Mouse (Mus musculus) midbrain, embryonic 15.5 days (tissue): ENCODE measurements around the gene Pdcd11. TPM values are rescaled to one million over a fixed set of nuclear protein-coding genes. Genes with fewer than 3 reads are reported as not detected.

ENCODE experiments used
- ATAC-seq: fragments of 200-750 bp; cut with Nextera tagmentation; replicated peaks from 2 replicates; pipeline ENCODE4 v1.8.0; 2017; ENCODE audit warnings: moderate TSS enrichment
- H3K27ac ChIP-seq: fragments of 300-500 bp; sonication (generic); 2 replicates; pipeline ENCODE4 v1.5.1; 2015; ENCODE audit warnings: mild to moderate bottlenecking, inconsistent platforms
- H3K27me3 ChIP-seq: fragments of 300-500 bp; sonication (generic); replicated peaks from 2 replicates; pipeline ENCODE4 v1.6.1; 2015; ENCODE audit warnings: inconsistent platforms
- H3K36me3 ChIP-seq: fragments of 300-500 bp; sonication (generic); replicated peaks from 2 replicates; pipeline ENCODE4 v1.6.1; 2015; ENCODE audit warnings: inconsistent platforms
- H3K4me1 ChIP-seq: fragments of 300-500 bp; sonication (generic); 2 replicates; pipeline ENCODE4 v1.6.1; 2015; ENCODE audit warnings: inconsistent platforms
- H3K4me2 ChIP-seq: fragments of 300-500 bp; sonication (generic); 2 replicates; pipeline ENCODE4 v1.6.1; 2015; ENCODE audit warnings: inconsistent platforms, mild to moderate bottlenecking, moderate library complexity
- H3K4me3 ChIP-seq: fragments of 300-500 bp; sonication (generic); 2 replicates; pipeline ENCODE4 v1.5.1; 2015; ENCODE audit warnings: mild to moderate bottlenecking, inconsistent platforms
- H3K9ac ChIP-seq: fragments of 300-500 bp; sonication (generic); 2 replicates; pipeline ENCODE4 v1.6.1; 2015; ENCODE audit warnings: mild to moderate bottlenecking, inconsistent platforms
- H3K9me3 ChIP-seq: fragments of 300-500 bp; sonication (generic); 2 replicates; pipeline ENCODE4 v1.6.1; 2016; ENCODE audit warnings: inconsistent platforms
- WGBS: fragments of 180-500 bp; shearing (Covaris S2); methylation state at CpG from one replicate; pipeline ENCODE4 v1.1.7; 2015; ENCODE audit warnings: mixed read lengths; 5-methylcytosine and 5-hydroxymethylcytosine counted together
- polyA plus RNA-seq: library from polyadenylated mRNA; unstranded; fragments of >200 nt; fragmentation: Nextera tagmentation; extraction: Ambion mirVana; gene quantifications from 2 replicates; pipeline ENCODE4 v1.2.1, GENCODE M21; 2015

The Pdcd11 gene
- polyA plus RNA-seq, 1 experiment from 2014 or later, result 6.8 TPM

DNA sequence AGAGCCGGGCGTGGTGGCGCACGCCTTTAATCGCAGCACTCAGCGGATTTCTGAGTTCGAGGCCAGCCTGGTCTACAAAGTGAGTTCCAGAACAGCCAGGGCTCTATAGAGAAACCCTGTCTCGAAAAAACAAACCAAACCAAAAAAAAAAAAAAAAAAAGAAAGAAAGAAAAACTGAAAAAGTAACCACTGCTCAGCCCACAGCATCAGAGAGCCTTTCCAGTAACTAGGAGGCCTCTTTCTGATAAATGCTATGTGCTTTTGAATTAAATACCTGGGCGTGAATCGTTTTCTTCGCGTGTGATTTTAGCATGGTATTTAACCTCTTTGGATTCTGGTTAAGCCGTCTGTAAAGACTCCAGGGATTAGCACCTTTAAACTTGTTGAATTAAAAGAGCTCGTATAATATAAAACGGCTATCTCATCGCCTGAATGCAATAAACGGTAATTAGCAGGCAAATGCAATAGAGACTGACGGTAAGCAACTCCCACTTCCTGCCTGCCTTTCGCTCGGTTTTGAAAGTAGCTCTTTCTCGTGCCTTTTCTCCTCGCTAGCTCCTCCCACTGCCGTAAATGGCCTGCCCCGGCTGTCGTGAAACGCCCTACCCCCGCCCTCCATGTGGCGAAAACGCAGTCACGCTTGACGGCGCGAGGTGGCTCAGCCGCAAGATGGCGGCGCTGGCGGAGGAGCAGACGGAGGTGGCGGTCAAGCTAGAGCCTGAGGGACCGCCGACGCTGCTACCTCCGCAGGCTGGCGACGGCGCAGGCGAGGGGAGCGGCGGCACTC is 23.3 kb upstream of the Pdcd11 start, which contains the start of gene Taf5:
Taf5 (plus strand) TSS at position 651 of the 787 bp plus-strand sequence.
- H3K4me2 ChIP-seq, result peak within 1 kb of the TSS; percentile 75
- peak; percentile 88 for ATAC-seq
- H3K27ac ChIP-seq, result peak within 1 kb of the TSS; percentile 89
- peak within 1 kb of the TSS; percentile 99 for H3K4me3 ChIP-seq
- H3K9me3 ChIP-seq, result no peaks in the 10 kb centered on the region
- 11% methylated on average over 49 of the region's 49 CpGs for WGBS
- H3K9ac ChIP-seq, result peak within 1 kb of the TSS; percentile 90
- no peaks in the 10 kb centered on the region for H3K27me3 ChIP-seq
- peaks cover 12% of the 10 kb centered on the region for H3K4me1 ChIP-seq
- peaks cover 7% of the 10 kb centered on the region for H3K36me3 ChIP-seq

DNA sequence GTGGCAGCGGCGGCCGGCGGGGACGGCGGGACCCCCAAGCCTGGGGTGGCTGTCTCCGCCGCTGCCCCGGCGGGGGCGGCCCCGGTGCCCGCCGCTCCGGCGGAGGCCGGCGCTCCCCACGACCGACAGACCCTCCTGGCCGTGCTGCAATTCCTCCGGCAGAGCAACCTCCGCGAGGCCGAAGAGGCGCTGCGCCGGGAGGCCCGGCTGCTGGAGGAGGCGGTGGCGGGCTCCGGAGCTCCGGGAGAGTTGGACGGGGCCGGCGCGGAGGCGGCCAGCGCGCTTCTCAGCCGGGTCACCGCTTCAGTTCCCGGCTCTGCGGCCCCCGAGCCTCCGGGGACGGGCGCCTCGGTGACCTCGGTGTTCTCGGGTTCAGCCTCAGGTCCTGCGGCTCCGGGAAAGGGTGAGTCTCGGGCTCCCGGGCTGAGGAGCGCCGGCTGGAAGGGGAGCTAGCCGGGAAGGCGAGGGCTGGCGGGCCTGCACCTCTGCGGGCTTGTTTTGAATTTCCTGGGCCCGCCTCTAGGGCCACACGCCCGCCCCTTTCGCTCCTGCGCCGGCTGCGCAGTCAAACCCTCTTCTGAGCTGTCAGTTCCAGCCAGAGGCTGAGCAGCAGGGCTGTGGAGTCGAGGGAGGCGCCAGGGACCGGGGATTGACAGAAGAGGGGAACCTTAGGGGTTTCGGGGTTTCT is 22.5 kb upstream of the Pdcd11 start:
- Histone ChIP-seq H3K4me1 (peaks cover 12% of the 10 kb centered on the region), H3K27ac (peak overlapping the region; percentile 89), H3K4me2 (peak overlapping the region; percentile 75), H3K27me3 (no peaks in the 10 kb centered on the region), H3K9ac (peak overlapping the region; percentile 90), H3K36me3 (peaks cover 10% of the 10 kb centered on the region), H3K9me3 (no peaks in the 10 kb centered on the region), H3K4me3 (peak overlapping the region; percentile 99)
- peak; percentile 91 for ATAC-seq
- WGBS, result under 1% methylated on average over 59 of the region's 72 CpGs

DNA sequence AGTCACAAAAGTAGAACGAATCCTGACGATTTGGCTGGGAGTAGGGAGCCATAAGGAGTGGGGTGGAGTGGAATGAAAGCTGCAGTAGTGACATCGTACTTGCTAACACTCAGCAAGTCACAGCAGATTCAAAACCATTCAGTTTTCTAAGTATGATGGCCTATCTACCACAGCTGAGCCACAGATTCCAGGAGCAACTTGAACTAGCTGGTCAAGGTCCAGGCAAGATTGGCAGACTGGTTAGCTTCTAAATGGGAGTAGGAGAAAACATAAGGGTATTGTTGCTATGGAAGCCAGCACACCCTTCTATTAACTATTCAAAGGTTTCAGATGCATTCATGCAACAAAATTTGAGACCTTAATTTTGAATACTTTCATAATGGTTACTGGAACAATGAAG is 2.3 kb upstream of the Pdcd11 start:
- Histone ChIP-seq H3K4me1 (peaks cover 32% of the 10 kb centered on the region), H3K4me3 (no peak overlapping the region), H3K9me3 (no peaks in the 10 kb centered on the region), H3K36me3 (peaks cover 25% of the 10 kb centered on the region), H3K9ac (no peak overlapping the region), H3K4me2 (no peak overlapping the region), H3K27me3 (no peaks in the 10 kb centered on the region), H3K27ac (no peak overlapping the region)
- WGBS, result 92% methylated on average over 3 of the region's 3 CpGs
- no peak for ATAC-seq

DNA sequence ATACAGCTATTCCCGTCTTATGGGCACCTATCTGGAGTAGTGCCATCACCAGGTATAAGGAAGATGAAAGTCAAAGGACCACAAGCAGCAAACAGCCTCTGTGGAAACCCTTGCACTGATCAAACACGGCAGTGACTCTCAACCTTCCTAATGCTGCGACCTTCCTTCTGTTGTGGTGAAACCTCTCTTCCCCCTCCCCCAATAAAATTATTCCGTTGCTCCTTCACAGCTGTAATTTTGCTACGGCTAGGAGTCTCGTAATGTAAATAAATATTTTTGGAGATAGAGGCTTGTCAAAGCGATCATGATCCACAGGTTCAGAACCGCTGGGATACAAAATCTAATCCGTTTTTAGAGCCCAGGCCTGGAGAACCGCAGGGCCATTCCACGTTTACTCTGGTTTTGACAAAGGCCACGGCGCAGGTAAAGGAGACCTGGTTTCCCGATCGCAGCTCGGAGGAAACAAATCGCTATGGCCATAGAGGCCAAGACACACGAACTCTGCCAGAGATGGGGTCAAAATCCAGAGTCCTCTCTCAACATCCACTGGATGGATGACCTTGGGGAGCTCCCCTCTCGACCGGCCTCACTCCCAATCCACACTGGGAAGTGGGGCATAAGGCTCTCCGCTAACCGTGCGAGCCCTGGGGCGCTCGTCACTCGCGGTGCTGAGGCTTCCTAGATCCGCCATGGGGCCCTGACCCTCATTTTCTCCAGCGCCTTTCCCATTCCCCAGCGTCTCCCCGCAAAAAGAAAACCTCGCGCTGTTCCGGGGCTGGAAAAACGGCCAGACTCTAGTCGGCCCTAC is 646 bp upstream of the Pdcd11 start:
- WGBS, result 2% methylated on average over 36 of the region's 36 CpGs
- ATAC-seq, result peak; percentile 75
- Histone ChIP-seq H3K4me2 (peak overlapping the region; percentile 84), H3K9me3 (no peaks in the 10 kb centered on the region), H3K4me1 (peaks cover 32% of the 10 kb centered on the region), H3K9ac (peak overlapping the region; percentile 95), H3K27me3 (no peaks in the 10 kb centered on the region), H3K4me3 (peak overlapping the region; percentile 85), H3K27ac (peak overlapping the region; percentile 82), H3K36me3 (peaks cover 16% of the 10 kb centered on the region)

DNA sequence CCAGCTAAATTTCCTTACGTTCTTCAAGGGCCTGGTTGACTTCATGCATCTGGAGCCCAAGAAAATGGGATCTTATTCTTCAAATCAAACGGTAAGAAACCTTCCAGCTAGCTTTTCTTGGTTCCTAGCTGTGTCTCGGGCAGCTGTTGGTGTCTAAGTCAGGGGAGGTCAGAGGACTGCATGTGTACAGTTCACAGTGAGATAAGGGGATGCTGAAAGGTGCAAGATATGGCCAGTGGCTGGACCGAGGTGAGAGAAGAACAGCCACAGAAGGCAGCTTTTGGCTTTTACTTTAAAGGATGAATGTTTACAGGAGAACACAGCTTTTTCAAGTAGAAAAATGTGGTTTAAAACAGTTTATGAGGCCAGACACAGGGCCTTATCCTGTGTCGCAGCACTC is 10.5 kb downstream of the Pdcd11 start:
- Histone ChIP-seq H3K27me3 (no peaks in the 10 kb centered on the region), H3K4me3 (no peak overlapping the region), H3K9ac (no peak overlapping the region), H3K4me1 (no peaks in the 10 kb centered on the region), H3K36me3 (peaks cover 62% of the 10 kb centered on the region), H3K4me2 (no peak overlapping the region), H3K27ac (no peak overlapping the region), H3K9me3 (no peaks in the 10 kb centered on the region)
- 96% methylated on average over 5 of the region's 5 CpGs for WGBS
- no peak for ATAC-seq

DNA sequence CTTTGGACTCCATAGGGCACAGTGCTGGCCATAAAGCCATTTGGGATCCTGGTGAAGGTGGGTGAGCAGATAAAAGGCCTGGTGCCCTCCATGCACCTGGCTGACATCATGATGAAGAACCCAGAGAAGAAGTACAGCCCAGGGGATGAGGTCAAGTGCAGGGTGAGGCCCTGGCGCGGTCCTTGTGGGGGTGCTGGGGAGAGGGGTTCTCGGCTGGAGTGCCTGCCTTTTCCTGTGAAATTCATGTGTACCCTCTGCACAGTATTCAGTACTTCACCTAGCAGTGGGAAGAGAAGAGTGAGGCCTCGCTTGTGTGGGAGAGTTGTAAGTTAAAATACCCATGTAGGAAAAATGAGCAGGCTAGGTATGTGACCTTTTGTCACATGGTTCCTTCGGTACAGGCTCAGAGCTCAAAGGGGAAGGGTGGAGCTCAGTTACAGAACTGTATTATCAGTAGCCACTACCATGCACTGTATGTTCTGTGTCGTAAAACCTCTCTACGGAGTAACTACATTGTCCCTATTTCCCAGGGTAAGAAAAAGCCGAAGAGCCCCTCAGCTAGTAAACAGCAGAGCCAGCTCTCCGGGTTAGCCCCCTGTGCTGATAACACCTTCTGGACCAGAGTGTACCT is 14.2 kb downstream of the Pdcd11 start:
- WGBS, result 94% methylated on average over 9 of the region's 9 CpGs

DNA sequence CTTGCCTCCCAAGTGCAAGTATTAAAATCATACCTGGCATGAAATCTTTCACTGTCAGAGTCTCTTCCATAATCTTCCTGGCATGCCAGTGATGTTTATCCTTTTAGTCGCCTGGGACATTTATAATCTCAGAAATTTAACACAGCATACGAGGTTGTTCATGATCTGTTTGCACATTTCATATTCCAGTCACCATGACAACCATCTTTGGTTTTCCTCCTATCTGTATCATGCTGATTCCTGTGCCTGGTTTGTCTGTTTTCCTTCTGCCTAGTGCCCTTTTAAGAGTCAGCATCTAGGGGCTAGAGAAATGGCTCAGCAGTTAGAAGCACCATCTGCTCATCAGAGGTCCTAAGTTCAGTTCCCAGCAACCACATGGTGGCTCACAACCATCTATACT is 28.1 kb downstream of the Pdcd11 start:
- Histone ChIP-seq H3K27me3 (no peaks in the 10 kb centered on the region), H3K4me3 (no peak overlapping the region), H3K36me3 (peaks cover 43% of the 10 kb centered on the region), H3K4me1 (no peaks in the 10 kb centered on the region), H3K9ac (no peak overlapping the region), H3K4me2 (no peak overlapping the region), H3K9me3 (no peaks in the 10 kb centered on the region), H3K27ac (no peak overlapping the region)
- 82% methylated on average over 2 of the region's 2 CpGs for WGBS
- ATAC-seq, result no peak

More for the DNA sequence above, 14.2 kb downstream of the Pdcd11 start:
- Histone ChIP-seq H3K4me1 (no peaks in the 10 kb centered on the region), H3K4me3 (no peak overlapping the region), H3K9me3 (no peaks in the 10 kb centered on the region), H3K27me3 (no peaks in the 10 kb centered on the region), H3K4me2 (no peak overlapping the region), H3K36me3 (peaks cover 75% of the 10 kb centered on the region), H3K9ac (no peak overlapping the region), H3K27ac (no peak overlapping the region)
- ATAC-seq, result no peak

DNA sequence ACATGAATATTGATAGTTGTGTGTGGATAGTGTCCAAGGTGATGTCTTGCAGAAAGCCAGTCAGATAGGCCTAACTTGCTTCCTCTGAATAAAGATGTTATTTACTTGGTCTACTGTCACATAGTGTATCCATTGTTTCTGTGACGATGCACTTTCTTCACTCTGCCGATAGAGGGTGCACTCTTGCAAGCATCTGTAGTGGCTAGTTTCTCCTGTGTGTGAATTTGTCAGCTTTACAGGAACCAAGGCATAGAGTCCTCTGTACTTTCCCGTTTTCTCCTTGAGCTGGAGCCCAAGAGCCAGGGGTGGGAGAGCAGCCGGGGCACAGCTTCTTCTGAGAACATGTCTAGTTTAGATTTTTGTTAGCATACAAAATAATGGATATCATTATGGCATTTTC is 30.5 kb downstream of the Pdcd11 start:
- no peak overlapping the region for H3K4me2 ChIP-seq
- H3K27me3 ChIP-seq, result no peaks in the 10 kb centered on the region
- ATAC-seq, result no peak
- H3K9ac ChIP-seq, result no peak overlapping the region
- no peaks in the 10 kb centered on the region for H3K4me1 ChIP-seq
- H3K27ac ChIP-seq, result no peak overlapping the region
- no peak overlapping the region for H3K4me3 ChIP-seq
- H3K36me3 ChIP-seq, result peaks cover 34% of the 10 kb centered on the region
- WGBS, result 42% methylated on average over 4 of the region's 4 CpGs
- H3K9me3 ChIP-seq, result no peaks in the 10 kb centered on the region

DNA sequence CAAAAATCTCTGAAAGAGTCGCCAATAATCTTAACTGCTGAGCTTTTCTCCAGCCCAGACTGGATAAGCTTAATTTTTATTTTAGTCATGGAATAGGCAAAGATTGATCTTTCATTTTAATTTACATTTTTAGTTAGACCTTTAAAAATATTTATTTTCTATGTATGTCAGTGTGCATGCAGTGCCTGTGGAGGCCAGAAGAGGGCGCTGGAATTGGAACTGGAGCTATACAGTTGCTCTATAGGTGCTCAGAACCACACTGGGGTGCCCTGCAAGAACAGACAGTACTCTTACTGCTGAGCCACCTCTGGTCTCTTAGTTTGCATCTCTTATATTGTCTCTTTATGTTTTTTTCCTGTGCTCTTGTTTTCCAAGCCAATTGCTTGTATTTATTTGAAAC is 32.2 kb downstream of the Pdcd11 start:
- no peak overlapping the region for H3K9ac ChIP-seq
- H3K36me3 ChIP-seq, result peaks cover 30% of the 10 kb centered on the region; the same call in 1 of the 2 replicates
- no peaks in the 10 kb centered on the region for H3K27me3 ChIP-seq
- H3K4me3 ChIP-seq, result no peak overlapping the region
- H3K4me2 ChIP-seq, result no peak overlapping the region
- H3K9me3 ChIP-seq, result no peaks in the 10 kb centered on the region
- no peaks in the 10 kb centered on the region for H3K4me1 ChIP-seq
- WGBS, result 26% methylated on average over 2 of the region's 2 CpGs
- H3K27ac ChIP-seq, result no peak overlapping the region
- no peak for ATAC-seq

DNA sequence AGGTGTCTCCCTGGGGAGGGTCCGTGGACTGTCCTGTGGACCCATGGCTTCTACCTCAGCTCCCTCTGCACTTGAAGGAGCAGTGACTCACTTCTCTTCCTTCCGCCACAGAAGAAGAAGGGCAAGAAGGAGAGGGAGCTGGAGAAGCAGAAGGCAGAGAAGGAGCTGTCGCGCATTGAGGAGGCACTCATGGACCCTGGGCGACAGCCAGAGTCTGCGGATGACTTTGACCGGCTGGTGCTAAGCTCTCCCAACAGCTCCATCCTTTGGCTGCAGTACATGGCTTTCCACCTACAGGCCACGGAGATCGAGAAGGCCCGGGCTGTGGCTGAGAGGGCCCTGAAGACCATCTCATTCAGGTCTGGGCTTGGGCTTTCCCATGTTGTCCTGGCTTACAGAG is 37.6 kb downstream of the Pdcd11 start:
- Histone ChIP-seq H3K27ac (no peak overlapping the region), H3K4me1 (no peaks in the 10 kb centered on the region), H3K9ac (no peak overlapping the region), H3K9me3 (no peaks in the 10 kb centered on the region), H3K4me3 (no peak overlapping the region), H3K27me3 (no peaks in the 10 kb centered on the region), H3K36me3 (peaks cover 63% of the 10 kb centered on the region), H3K4me2 (no peak overlapping the region)
- 98% methylated on average over 10 of the region's 10 CpGs for WGBS
- ATAC-seq, result no peak

DNA sequence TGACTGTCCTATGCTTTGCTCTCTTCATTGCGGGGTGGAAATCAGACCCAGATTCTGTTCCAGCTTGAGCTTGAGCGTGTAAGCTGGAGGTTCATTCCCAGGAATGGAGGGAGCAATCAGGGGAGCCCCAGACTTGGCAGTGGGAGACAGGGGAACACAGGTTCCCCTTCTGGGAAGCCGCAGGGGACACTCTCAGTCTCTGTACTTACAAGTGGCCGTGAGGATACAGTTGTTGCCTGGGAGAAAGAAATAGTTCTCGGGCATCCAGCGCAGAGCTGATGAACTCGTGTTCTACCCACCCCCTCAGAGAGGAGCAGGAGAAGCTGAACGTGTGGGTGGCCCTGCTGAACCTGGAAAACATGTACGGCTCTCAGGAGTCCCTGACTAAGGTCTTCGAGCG is 38.3 kb downstream of the Pdcd11 start:
- Histone ChIP-seq H3K9ac (no peak overlapping the region), H3K27me3 (no peaks in the 10 kb centered on the region), H3K4me3 (no peak overlapping the region), H3K27ac (no peak overlapping the region), H3K4me1 (no peaks in the 10 kb centered on the region), H3K4me2 (no peak overlapping the region), H3K9me3 (no peaks in the 10 kb centered on the region), H3K36me3 (peaks cover 63% of the 10 kb centered on the region)
- WGBS, result 93% methylated on average over 11 of the region's 11 CpGs
- ATAC-seq, result no peak
